Mouse (Mus musculus) cerebellum, adult 2 months (tissue): ENCODE data around the gene Glb1l2. TPM values are rescaled to one million over a fixed set of nuclear protein-coding genes. Genes with fewer than 3 reads are reported as not detected.
A peak's percentile ranks its signal among the peaks of the same experiment; 100 is the strongest.

ENCODE experiments used
- DNase-seq, 2 experiments: peaks; one replicate each; pipeline ENCODE4 v3.0.0; 2021
- H3K27ac ChIP-seq: fragments of 200-500 bp; 2 replicates; pipeline ENCODE4 v1.5.1; 2012; ENCODE audit warnings: low read length, control low read depth, inconsistent platforms; ENCODE audit not compliant: insufficient read depth
- H3K27me3 ChIP-seq: fragments of 200-500 bp; 2 replicates; pipeline ENCODE4 v1.6.1; 2012; ENCODE audit warnings: inconsistent platforms, mild to moderate bottlenecking, low read length, moderate library complexity; ENCODE audit not compliant: control insufficient read depth, insufficient read depth
- H3K4me1 ChIP-seq: fragments of 200-500 bp; 2 replicates; pipeline ENCODE4 v1.6.1; 2011; ENCODE audit warnings: low read length; ENCODE audit not compliant: control insufficient read depth, insufficient read depth
- H3K4me3 ChIP-seq: fragments of 200-500 bp; replicated peaks from 2 replicates; pipeline ENCODE3; 2011; ENCODE audit warnings: mild to moderate bottlenecking, low read depth, low read length, control low read depth; ENCODE audit not compliant: insufficient read depth
- CTCF ChIP-seq: fragments of 200-500 bp; IDR thresholded peaks from 2 replicates; pipeline ENCODE4 v1.5.1; 2011; ENCODE audit warnings: low read depth, mild to moderate bottlenecking, control low read depth, low read length, moderate library complexity, borderline replicate concordance; ENCODE audit not compliant: insufficient read depth
- POLR2A ChIP-seq: fragments of 200-500 bp; IDR thresholded peaks from 2 replicates; pipeline ENCODE4 v1.6.1; 2011; ENCODE audit warnings: low read length, control low read depth, borderline replicate concordance; ENCODE audit not compliant: insufficient read depth
- WGBS: fragments of 180-500 bp; shearing (Covaris S2); methylation state at CpG from one replicate; pipeline ENCODE4 v1.1.7; 2018; 5-methylcytosine and 5-hydroxymethylcytosine counted together
- polyA plus RNA-seq: library from polyadenylated mRNA; depleted of rRNA; stranded (reverse); fragments of >200 nt; gene quantifications from 2 replicates; pipeline ENCODE4 v1.2.3, GENCODE M21; 2012

Glb1l2 gene
- polyA plus RNA-seq, 1 experiment: 0.64 TPM

DNA sequence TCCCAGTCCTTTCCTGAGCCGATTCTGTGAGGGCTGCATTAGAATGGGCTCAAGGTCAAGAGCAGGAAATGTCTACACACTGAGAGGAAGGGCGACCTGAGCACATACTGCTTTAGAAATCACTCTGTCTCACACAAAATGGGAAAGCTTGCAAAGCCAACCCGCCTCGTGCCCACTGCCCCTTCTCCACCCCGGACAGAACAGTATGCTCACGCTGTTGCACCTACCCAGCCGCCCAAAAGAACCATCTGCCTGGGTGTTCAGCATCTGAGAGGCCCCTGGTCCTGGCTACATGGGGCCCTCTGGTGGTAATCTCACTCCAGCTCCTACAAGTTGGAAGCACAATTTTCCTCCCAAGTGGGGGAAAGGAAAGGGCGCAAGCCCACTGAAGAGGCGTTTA, 46.2 kb downstream of the Glb1l2 start:
- WGBS: 11% methylated on average over 9 of the region's 9 CpGs
- Histone ChIP-seq H3K4me1 (peaks cover 2% of the 10 kb centered on the region; the same call in 1 of the 2 replicates), H3K27ac (no peak overlapping the region)

DNA sequence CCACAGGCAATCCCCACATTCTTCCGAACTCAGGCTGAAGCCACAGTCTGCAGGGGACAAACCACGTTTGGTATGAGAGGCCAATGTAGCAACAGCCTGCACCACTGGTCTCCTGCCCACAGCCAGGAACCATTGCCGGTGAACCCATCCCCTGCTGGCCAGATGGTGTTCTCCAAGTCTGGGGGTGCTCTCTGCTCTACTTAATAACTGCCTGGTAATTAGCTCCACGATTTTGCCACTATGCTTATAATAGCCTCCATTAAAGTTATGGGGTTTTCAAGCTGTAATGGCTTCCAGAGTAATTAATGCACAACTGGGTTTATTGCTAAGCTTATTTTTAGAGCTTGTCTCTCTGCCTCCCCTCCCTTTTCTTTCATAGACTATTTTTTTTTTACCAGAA, 57.4 kb downstream of the Glb1l2 start:
- Histone ChIP-seq H3K27me3 (no peaks in the 10 kb centered on the region), H3K4me3 (no peak overlapping the region), H3K4me1 (no peaks in the 10 kb centered on the region), H3K27ac (no peak overlapping the region)
- DNase-seq: no peak
- 48% methylated on average over 4 of the region's 4 CpGs for WGBS
- TF ChIP-seq CTCF (no peak), POLR2A (no peak)

More for the DNA sequence above, 46.2 kb downstream of the Glb1l2 start:
- peak; percentile 53 to 57 for DNase-seq
- no peak overlapping the region for H3K4me3 ChIP-seq
- no peaks in the 10 kb centered on the region for H3K27me3 ChIP-seq
- peak; percentile 73; the same call in 1 of the 2 replicates for TF ChIP-seq CTCF
- no peak for TF ChIP-seq POLR2A

DNA sequence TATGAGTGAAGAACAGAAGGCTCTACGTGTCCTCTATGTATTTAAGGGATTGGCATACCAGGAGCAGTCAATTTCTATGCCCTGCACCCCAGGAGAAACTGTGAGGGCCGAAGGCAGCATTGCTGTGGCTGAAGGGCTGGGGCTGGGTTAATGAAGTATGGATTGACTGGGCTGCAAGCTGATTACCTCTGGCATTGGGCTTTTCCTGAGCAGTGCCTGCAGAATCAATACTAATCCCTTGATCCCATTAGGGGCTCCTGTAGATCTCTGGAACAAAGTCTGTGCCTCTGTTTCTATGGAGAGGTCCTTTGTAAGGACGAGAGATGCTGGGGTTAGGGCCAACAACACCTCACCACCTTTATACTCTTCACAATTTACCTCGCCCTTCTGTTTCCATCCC, 59.1 kb downstream of the Glb1l2 start:
- TF ChIP-seq POLR2A (no peak), CTCF (no peak)
- no peak overlapping the region for H3K4me3 ChIP-seq
- WGBS: 85% methylated on average over 4 of the region's 4 CpGs
- no peaks in the 10 kb centered on the region for H3K4me1 ChIP-seq
- no peak overlapping the region for H3K27ac ChIP-seq
- DNase-seq: no peak
- no peaks in the 10 kb centered on the region for H3K27me3 ChIP-seq

DNA sequence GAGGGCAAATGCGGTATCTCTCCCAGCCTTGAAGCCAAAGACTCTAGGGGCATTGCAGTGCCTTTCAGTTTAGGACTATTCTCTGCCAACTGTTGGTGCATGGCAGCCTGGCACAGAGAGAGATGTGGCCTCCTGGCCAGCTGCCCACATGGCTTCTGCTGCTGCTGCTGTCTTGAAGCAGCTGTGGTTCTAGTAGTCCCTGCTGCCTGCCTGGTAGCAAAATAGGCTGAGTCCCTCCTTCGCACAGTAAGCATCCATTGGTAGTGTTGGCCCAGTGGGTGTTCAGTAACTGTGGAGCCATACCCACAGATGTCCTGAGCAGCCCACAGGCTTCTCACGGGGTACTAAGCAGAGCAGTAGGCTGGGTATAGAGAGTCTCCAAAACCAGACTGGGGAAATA, 63.5 kb downstream of the Glb1l2 start:
- TF ChIP-seq CTCF: no peak
- TF ChIP-seq POLR2A: no peak
- DNase-seq: no peak
- Histone ChIP-seq H3K27ac (no peak overlapping the region), H3K4me3 (no peak overlapping the region), H3K4me1 (no peaks in the 10 kb centered on the region), H3K27me3 (no peaks in the 10 kb centered on the region)
- 46% methylated on average over 3 of the region's 3 CpGs for WGBS

DNA sequence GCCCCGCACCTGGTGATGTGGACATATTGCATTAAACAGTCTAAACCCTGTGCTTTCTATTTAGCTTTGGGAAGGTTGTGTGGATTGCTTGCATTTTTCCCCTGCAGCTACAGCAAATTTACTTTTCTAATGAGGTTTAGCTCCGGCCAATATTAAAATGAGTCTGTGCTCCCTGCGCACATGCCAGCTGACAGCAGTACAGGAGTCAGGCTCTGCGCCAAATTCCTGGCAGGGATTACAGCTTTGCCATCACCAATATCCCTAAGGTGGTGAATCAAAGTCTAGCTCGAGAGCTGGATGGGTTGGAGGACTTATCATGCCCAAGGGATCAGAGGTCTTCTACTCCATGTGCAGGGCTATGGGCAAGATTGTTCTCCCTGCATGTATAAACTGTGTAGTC, 69.2 kb downstream of the Glb1l2 start:
- H3K4me3 ChIP-seq: no peak overlapping the region
- TF ChIP-seq POLR2A: no peak
- TF ChIP-seq CTCF: no peak
- peaks cover 5% of the 10 kb centered on the region for H3K4me1 ChIP-seq
- 17% methylated on average over 5 of the region's 5 CpGs for WGBS
- H3K27ac ChIP-seq: no peak overlapping the region
- peak; percentile 33 to 58 for DNase-seq
- H3K27me3 ChIP-seq: no peaks in the 10 kb centered on the region; the same call in 1 of the 2 replicates

DNA sequence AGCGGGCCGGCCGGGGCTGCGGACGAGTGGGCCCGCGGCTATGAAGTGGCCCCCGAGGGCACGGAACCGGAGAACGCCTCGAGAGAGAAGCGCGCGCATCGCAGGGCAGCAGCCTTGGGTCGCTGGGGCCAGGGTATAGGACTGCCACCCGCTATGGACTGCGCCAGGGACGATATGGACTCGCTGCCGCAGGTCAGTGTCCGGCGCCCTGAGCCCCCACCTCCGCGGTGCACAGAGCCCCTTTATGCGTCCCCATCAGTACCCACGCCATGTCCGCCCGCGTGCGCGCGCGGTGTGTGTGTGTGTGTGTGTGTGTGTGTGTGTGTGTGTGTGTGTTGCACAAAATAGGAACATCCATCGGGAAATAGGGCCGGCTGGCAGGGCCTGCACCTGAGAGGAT, 72.3 kb downstream of the Glb1l2 start:
- TF ChIP-seq POLR2A (no peak), CTCF (no peak)
- Histone ChIP-seq H3K4me3 (peak overlapping the region; percentile 59), H3K4me1 (peaks cover 5% of the 10 kb centered on the region), H3K27me3 (no peaks in the 10 kb centered on the region; the same call in 1 of the 2 replicates), H3K27ac (no peak overlapping the region)
- no peak for DNase-seq
- WGBS: under 1% methylated on average over 36 of the region's 37 CpGs

DNA sequence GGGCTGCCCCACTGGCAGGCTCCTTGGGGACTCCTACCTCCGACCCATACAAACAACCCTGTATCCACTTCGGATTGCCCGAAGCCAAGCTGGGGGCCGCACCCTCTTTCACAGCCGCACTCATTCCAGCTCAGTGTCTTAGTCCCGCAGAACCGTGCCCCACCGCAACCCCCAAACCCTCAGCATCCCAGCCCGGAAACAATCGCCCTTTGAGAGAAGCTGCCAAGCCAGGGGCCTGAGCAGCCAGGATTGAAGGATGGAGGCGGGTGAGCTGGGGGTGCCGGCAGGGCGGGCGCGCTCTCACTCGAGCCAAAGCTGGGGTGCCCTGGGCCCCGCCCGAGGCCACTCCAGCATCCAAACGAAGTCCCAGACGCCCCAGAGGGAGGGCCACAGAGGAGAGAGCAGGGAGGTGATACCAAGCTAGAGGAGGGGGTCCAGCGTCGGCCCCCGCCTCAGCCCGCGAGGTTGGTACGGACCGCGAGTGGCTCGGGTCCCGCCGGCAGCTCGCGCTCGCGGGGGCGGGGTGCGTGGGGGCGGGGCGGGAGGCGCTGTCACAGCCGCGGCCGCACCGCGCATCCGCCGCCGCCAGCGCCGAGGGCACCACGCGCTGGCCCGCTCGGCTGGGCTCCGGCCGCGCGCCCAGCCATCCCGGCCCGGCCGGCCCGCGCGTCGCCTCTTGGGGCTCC, 72.9 kb downstream of the Glb1l2 start, which contains the start of gene B3gat1:
Gene B3gat1, plus strand, starts transcription at position 523 of the 686 bp plus-strand sequence.
- no peaks in the 10 kb centered on the region; the same call in 1 of the 2 replicates for H3K27me3 ChIP-seq
- WGBS: under 1% methylated on average over 65 of the region's 65 CpGs
- peaks cover 5% of the 10 kb centered on the region for H3K4me1 ChIP-seq
- peak within 1 kb of the TSS; percentile 59 for H3K4me3 ChIP-seq
- no peak for TF ChIP-seq POLR2A
- no peak for TF ChIP-seq CTCF
- H3K27ac ChIP-seq: no peak within 1 kb of the TSS; the same call in 1 of the 2 replicates
- peak; percentile 30 to 34 for DNase-seq

DNA sequence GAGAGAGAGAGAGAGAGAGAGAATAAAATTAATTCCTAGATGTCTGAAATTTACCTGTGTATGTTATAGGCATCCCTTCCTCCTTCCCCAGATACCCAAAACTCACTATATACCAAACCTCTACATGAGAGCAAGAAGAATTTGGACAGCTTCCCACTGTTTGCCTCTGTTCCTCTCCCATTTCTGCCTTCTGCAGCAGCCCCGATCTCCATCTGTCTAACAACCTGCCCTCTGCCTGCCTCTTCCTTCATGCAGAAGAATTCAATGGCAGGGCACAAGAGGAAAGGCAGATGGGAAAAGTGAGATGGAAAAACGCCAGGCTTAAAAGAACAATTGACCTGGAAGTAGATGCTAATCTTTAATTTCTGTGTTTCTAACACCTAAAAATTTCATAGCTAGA, 77.7 kb downstream of the Glb1l2 start:
- 16% methylated on average over 2 of the region's 2 CpGs for WGBS
- no peaks in the 10 kb centered on the region for H3K4me1 ChIP-seq
- TF ChIP-seq POLR2A: no peak
- no peak for TF ChIP-seq CTCF
- no peak for DNase-seq
- no peaks in the 10 kb centered on the region; the same call in 1 of the 2 replicates for H3K27me3 ChIP-seq
- no peak overlapping the region for H3K27ac ChIP-seq
- no peak overlapping the region for H3K4me3 ChIP-seq

DNA sequence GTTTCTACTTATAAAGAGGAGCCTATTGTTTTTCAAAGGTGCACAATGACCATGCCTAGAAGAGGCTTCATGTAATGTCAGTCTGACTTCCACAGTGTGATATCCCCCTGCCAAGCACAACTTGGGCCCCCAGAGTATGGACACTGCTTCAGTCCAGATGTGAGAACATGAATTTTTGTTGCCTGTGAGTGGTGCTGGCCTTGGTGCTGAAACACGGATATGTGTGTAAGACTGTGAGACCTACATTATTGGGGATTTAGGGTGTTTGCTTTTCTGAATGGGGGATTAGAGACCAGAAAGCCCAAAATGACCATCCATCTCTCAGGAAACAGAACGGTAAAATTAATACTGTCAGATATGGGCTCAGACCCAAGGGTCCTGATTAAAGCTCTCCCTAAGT, 78.8 kb downstream of the Glb1l2 start:
- no peak for DNase-seq
- Histone ChIP-seq H3K27ac (no peak overlapping the region), H3K4me1 (no peaks in the 10 kb centered on the region), H3K4me3 (no peak overlapping the region), H3K27me3 (no peaks in the 10 kb centered on the region)
- 57% methylated on average over 2 of the region's 2 CpGs for WGBS
- TF ChIP-seq CTCF (no peak), POLR2A (no peak)
